In genomic region chr5:97705270-97705669, GRCm38 (mm10) we compare ENCODE assay signal across 22 mouse cellular contexts.
DNase-seq lines count a peak whose midpoint lies in the region; ATAC-seq lines count a peak whose summit lies in the region.
"Had no signal": no experiment of that assay in that cellular context is flagged by ENCODE, and none has a peak within 500 bp of the region (broad histone marks: within the 10 kb centered on the region; RNA-seq: fewer than 3 reads in every experiment).

No protein-coding gene starts in this region.

- peak; percentile 83; the same call in 1 of the 2 replicates for ATAC-seq in kidney, embryonic 14.5 days (ENCODE audit: low FRiP score, low TSS enrichment)
- no peak for ATAC-seq in hindbrain, embryonic 11.5 days (ENCODE audit: low FRiP score)
- ATAC-seq: forebrain, postnatal 0 days; liver, embryonic 12.5 days had no signal

- H3K36me3 ChIP-seq in kidney, embryonic 14.5 days (ENCODE audit: control insufficient read depth, insufficient read depth, low read length) = no peaks in the 10 kb centered on the region
- no peaks in the 10 kb centered on the region for H3K36me3 ChIP-seq in hindbrain, embryonic 11.5 days (ENCODE audit: control insufficient read depth, insufficient read depth, low read length)
- H3K36me3 ChIP-seq: forebrain, embryonic 10.5 days; heart, embryonic 13.5 days; hindbrain, embryonic 15.5 days; limb, embryonic 13.5 days; liver, embryonic 12.5 days had no signal

- no peak overlapping the region for H3K27ac ChIP-seq in kidney, embryonic 14.5 days (ENCODE audit: low read depth, low read length)
- no peak overlapping the region for H3K27ac ChIP-seq in hindbrain, embryonic 11.5 days (ENCODE audit: low read depth, low read length)
- H3K27ac ChIP-seq: forebrain, embryonic 10.5 days; heart, embryonic 13.5 days; hindbrain, embryonic 15.5 days; limb, embryonic 13.5 days; liver, embryonic 12.5 days had no signal

- H3K4me3 ChIP-seq in kidney, embryonic 14.5 days (ENCODE audit: low read length) = no peak overlapping the region
- no peak overlapping the region for H3K4me3 ChIP-seq in hindbrain, embryonic 11.5 days (ENCODE audit: low read depth, low read length)
- H3K4me3 ChIP-seq: forebrain, embryonic 10.5 days; heart, embryonic 13.5 days; hindbrain, embryonic 15.5 days; limb, embryonic 13.5 days; liver, embryonic 12.5 days had no signal

- no peak overlapping the region for H3K9ac ChIP-seq in kidney, embryonic 14.5 days (ENCODE audit: low read depth, low read length)
- H3K9ac ChIP-seq in hindbrain, embryonic 11.5 days (ENCODE audit: low read depth, low read length) = no peak overlapping the region
- H3K9ac ChIP-seq: forebrain, postnatal 0 days; heart, embryonic 13.5 days; hindbrain, embryonic 15.5 days; limb, embryonic 13.5 days; liver, embryonic 12.5 days had no signal

- H3K9me3 ChIP-seq in kidney, embryonic 14.5 days (ENCODE audit: control insufficient read depth, low read length) = no peaks in the 10 kb centered on the region
- no peaks in the 10 kb centered on the region for H3K9me3 ChIP-seq in hindbrain, embryonic 11.5 days (ENCODE audit: control insufficient read depth, low read length)
- H3K9me3 ChIP-seq: forebrain, embryonic 10.5 days; heart, embryonic 13.5 days; hindbrain, embryonic 15.5 days; limb, embryonic 13.5 days; liver, embryonic 12.5 days had no signal

- H3K27me3 ChIP-seq in kidney, embryonic 14.5 days (ENCODE audit: control insufficient read depth, insufficient read depth, low read length) = no peaks in the 10 kb centered on the region
- H3K27me3 ChIP-seq in hindbrain, embryonic 11.5 days (ENCODE audit: control insufficient read depth, insufficient read depth, low read length) = no peaks in the 10 kb centered on the region
- H3K27me3 ChIP-seq: heart, embryonic 13.5 days; hindbrain, embryonic 15.5 days; limb, embryonic 13.5 days; liver, embryonic 12.5 days had no signal

- no peaks in the 10 kb centered on the region for H3K4me1 ChIP-seq in kidney, embryonic 14.5 days (ENCODE audit: control insufficient read depth, insufficient read depth, low read length)
- no peaks in the 10 kb centered on the region for H3K4me1 ChIP-seq in hindbrain, embryonic 11.5 days (replicated peaks; ENCODE audit: control insufficient read depth, insufficient read depth, low read length)
- H3K4me1 ChIP-seq: heart, embryonic 13.5 days; hindbrain, embryonic 15.5 days; limb, embryonic 13.5 days; liver, embryonic 12.5 days had no signal

- H3K4me2 ChIP-seq in kidney, embryonic 14.5 days (replicated peaks; ENCODE audit: low read depth, low read length) = no peak overlapping the region
- no peak overlapping the region for H3K4me2 ChIP-seq in hindbrain, embryonic 11.5 days (replicated peaks; ENCODE audit: low read depth, low read length)
- H3K4me2 ChIP-seq: heart, embryonic 13.5 days; hindbrain, embryonic 15.5 days; limb, embryonic 13.5 days; liver, embryonic 12.5 days; midbrain, embryonic 11.5 days had no signal

- DNase-seq in kidney, postnatal 14 days = no peak
- peak; percentile 27 for DNase-seq in thymus, postnatal 0 days (ENCODE audit: low spot score)
- DNase-seq in thymus, adult 18-20 months = no peak
- DNase-seq in cerebellum, postnatal 14 days = peak; percentile 7 to 38
- DNase-seq in frontal cortex, postnatal 36 days (ENCODE audit: low spot score in 2 of 2) = no peak
- no peak for DNase-seq in lung, postnatal 4 days
- no peak for DNase-seq in hindbrain, embryonic 11.5 days (ENCODE audit: low spot score)
- DNase-seq: forebrain, postnatal 0 days; gastrocnemius, postnatal 25 days; heart, adult 18-20 months; kidney, adult 8-10 months; layer of hippocampus, postnatal 36 days; lung, adult 18-20 months; lung, postnatal 10 days; right cerebral cortex, postnatal 4 days had no signal

- WGBS in kidney, embryonic 14.5 days = 36% methylated on average over 3 of the region's 3 CpGs
- WGBS in hindbrain, embryonic 11.5 days = 84% methylated on average over 3 of the region's 3 CpGs

Comparison
In these comparisons a context has a peak if more than half of its experiments do, and no peak if none do; other contexts are left out.
1. DNase-seq: peak in thymus, postnatal 0 days (single experiment) and cerebellum, postnatal 14 days (2 of 2); none in kidney, postnatal 14 days (single experiment), thymus, adult 18-20 months (0 of 2), frontal cortex, postnatal 36 days (0 of 2), lung, postnatal 4 days (0 of 2) and hindbrain, embryonic 11.5 days (single experiment).